1 mouse cellular context compared by ENCODE assay signal in the genomic region with DNA sequence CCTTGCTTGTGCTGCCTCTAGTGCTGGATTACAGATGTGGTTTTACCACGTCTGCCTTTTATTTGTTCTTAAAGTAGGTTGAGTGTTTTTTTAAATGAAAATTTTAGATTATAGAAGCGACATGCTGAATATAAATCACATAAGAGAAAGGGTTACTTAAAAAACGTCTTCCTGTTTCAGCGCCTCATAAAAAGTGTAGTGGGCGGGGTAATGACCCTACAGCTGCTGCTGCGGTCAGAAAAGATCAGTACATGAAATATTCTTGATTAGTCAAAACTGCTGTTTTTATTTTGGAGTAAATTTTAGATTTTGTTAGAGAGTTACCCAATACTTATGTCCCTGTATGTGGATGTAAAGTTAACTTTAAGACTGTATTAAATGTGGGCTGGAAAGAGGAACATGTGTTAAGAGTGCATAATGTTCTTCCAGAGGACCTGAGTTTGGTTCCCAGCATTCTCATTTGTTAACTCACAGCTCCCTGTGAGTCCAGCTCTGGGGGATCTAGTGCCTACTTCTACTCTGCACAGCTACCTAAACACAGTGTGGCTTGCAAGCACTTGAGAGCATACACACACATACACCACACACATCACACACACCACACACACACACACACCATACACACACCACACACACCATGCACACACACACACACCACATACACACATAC.
TF ChIP-seq lines count a peak whose summit lies in the region.

No protein-coding gene starts in this region.

TF ChIP-seq in MEL, 35 proteins besides CTCF, POLR2A, EP300 and RAD21 (continued from another document):
- no peak for TF ChIP-seq MYB (IDR thresholded peaks at IDR 0.05; ENCODE audit: low read depth, low read length)
- 0 out of 2 replicates have a peak, but pooled peaks have one; percentile 39 for TF ChIP-seq BHLHE40 (IDR thresholded peaks at IDR 0.05; ENCODE audit: borderline replicate concordance, low read depth, low read length)
- TF ChIP-seq TAL1 (IDR thresholded peaks at IDR 0.05; ENCODE audit: low read length): no peak
- TF ChIP-seq TCF12 (IDR thresholded peaks at IDR 0.05; ENCODE audit: low read depth, low read length): 0 out of 2 replicates have a peak, but pooled peaks have one; percentile 18
- 0 out of 2 replicates have a peak, but pooled peaks have one; percentile 69 for TF ChIP-seq MXI1 (IDR thresholded peaks at IDR 0.05; ENCODE audit: low read depth, low read length)
- peak; percentile 81 for TF ChIP-seq ZNF384 (IDR thresholded peaks at IDR 0.05; ENCODE audit: low read depth, low read length)
- TF ChIP-seq TBP (IDR thresholded peaks at IDR 0.05; ENCODE audit: low read depth, low read length): no peak
